Mouse (Mus musculus) brain, embryonic 14.5 days (tissue): ENCODE data around the gene Kif5a.

Experiments
- CTCF ChIP-seq: fragments of 200-500 bp; IDR thresholded peaks from 2 replicates; pipeline ENCODE4 v1.5.1; 2012; ENCODE audit warnings: inconsistent platforms, mild to moderate bottlenecking, moderate library complexity, borderline replicate concordance; ENCODE audit not compliant: insufficient read depth, insufficient read length; ENCODE audit errors: extremely low read depth
- POLR2A ChIP-seq: fragments of 200-500 bp; IDR thresholded peaks from 2 replicates; pipeline ENCODE4 v1.6.1; 2012; ENCODE audit warnings: mild to moderate bottlenecking, inconsistent platforms, borderline replicate concordance; ENCODE audit not compliant: poor library complexity, insufficient read depth, insufficient read length, severe bottlenecking; ENCODE audit errors: extremely low read depth

GRCm38 (mm10) chr10:127264336-127264735 is 1.2 kb upstream of the Kif5a start:
- no peak for TF ChIP-seq CTCF
- no peak for TF ChIP-seq POLR2A
